Mouse (Mus musculus) mesoderm, embryonic 11.5 days (tissue): ENCODE data around the gene Dyx1c1.

Source experiments
- DNase-seq: peaks from one replicate; pipeline ENCODE4 v3.0.0-alpha.2; 2012; ENCODE audit warnings: low read depth, low spot score

Gene Dyx1c1

GRCm38 (mm10) chr9:72972984-72973383, 14.4 kb downstream of the Dyx1c1 start:
- DNase-seq, result no peak

GRCm38 (mm10) chr9:72974734-72975133, 16.1 kb downstream of the Dyx1c1 start:
- no peak for DNase-seq

DNA sequence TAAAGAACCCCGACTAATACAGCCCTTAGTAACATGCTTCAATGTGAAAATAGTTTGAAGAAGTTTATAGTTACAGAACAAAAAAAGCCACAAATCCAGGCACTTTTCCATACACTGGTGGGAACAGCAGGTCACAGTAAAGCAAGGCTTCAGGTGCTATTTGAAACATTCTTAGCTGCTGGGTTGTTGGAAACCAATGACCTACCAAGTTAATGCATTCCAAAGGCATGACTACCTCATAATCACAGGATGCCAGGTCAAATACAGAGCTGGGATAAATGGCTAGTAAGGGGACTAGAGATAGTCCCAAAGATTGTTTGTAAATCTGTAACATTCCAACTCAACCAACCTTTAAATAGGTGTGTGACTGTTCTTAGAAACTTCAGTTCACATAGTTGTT, 16.7 kb downstream of the Dyx1c1 start:
- DNase-seq, result no peak

GRCm38 (mm10) chr9:72983066-72983465, 24.5 kb downstream of the Dyx1c1 start:
- DNase-seq, result no peak

- DNase-seq, result peak; percentile 98
These were observed 26.9 kb downstream of the Dyx1c1 start, which contains the start of the genes Ccpg1os and Ccpg1 for GRCm38 (mm10) chr9:72985250-72986220. Gene Ccpg1os (minus strand): TSS chr9:72985382. Gene Ccpg1 (plus strand): TSS chr9:72985429.

DNA sequence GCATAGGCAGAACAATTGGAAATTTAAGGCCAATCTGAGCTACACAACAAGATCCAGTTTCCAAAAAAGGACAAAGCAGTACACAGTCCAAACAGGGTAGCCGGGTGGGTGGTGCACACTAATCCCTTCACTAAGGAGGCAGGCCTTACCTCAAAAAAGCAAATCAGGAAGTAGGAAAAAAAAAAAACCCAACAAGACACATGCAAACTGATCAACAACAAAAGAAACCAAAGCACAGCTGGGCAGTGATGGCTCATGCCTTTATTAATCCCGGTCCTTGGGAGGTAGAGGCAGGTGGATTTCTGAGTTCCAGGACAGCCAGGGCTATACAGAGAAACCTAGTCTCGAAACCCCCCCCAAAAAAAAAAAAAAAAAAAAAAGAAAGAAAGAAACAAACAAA, 29.1 kb downstream of the Dyx1c1 start:
- no peak for DNase-seq

GRCm38 (mm10) chr9:72988706-72989105, 30.1 kb downstream of the Dyx1c1 start:
- DNase-seq, result no peak

DNA sequence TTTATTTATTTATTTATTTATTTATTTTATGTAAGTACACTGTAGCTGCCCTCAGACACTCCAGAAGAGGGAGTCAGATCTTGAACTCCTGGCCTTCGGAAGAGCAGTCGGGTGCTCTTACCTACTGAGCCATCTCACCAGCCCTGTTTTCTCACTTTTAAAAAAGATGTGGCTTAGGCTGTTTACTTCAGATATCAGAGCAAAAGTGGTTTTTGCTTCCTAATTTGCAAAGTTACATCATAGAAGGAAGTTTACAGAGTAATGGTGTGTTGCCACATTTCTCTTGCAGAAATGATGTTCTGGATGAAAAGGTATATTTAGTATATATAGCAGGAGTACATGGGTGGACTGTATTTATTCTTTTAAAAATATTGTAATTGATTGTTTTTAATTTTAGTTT, 32.8 kb downstream of the Dyx1c1 start:
- no peak for DNase-seq

- DNase-seq, result no peak
These were observed 34.0 kb downstream of the Dyx1c1 start for GRCm38 (mm10) chr9:72992576-72992975.

GRCm38 (mm10) chr9:72996167-72996566, 37.6 kb downstream of the Dyx1c1 start:
- no peak for DNase-seq

DNA sequence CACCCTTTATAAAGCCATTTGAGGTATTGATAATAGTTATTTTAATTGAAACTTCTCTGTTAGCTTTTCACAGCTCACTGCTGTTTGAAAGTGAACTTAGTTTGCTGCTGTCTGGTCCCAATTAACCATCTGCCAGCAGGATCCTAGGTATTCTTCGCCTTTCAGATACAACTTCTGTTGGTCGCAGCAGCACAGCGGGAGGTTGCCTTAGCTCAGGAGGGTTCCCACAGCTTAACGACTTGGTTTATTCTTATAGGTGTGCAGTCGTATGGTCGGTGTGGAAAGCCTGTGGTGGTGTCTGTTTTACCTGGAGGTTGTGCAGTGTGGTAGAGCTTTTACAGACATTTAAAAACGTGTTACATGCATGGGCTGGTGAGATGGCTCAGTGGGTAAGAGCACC, 38.2 kb downstream of the Dyx1c1 start:
- no peak for DNase-seq

DNA sequence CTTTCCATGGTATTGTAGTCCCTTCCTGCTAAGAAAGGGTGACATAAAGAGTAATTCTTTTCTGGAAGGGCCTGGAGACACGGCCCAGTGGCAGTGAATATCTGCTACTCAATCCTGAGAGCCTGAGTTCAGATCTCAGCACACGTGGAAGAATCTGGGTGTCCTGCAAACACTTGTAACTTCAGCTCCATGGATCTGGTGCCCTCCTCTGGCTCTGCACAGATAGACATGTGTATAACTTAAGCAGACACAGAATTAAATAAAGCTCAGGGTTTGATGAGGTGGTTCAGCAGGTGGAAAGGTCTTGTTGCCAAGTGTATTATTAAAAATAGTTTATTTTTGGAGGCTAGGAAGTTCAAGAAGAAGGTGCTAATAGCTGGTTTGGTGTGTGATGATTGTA, 41.9 kb downstream of the Dyx1c1 start:
- DNase-seq, result no peak

GRCm38 (mm10) chr9:73001314-73002011, 42.9 kb downstream of the Dyx1c1 start:
- DNase-seq, result no peak

- DNase-seq, result no peak
These were observed 43.6 kb downstream of the Dyx1c1 start for GRCm38 (mm10) chr9:73002177-73002576.

- no peak for DNase-seq
These were observed 45.5 kb downstream of the Dyx1c1 start for GRCm38 (mm10) chr9:73004076-73004475.

- no peak for DNase-seq
These were observed 46.5 kb downstream of the Dyx1c1 start for GRCm38 (mm10) chr9:73005106-73005505.

DNA sequence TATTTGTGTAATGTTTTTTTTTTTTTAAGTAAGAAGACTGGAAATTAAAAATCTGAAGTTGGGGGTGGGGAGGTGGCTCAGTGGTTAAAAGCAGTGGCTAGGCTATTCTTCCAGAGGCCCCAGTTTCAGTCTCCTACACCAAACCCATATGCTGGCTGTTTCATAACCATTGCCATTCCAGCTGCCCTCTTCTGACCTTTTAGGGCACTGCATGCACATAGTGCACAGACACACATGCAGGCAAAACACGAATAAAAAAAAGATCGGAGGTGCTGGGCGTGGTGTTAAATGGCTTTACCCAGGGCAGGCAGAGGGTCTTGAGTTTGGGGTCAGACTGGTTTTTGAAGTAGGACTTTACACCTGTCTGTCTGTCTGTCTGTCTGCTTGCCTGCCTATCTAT, 47.6 kb downstream of the Dyx1c1 start:
- DNase-seq, result no peak

DNA sequence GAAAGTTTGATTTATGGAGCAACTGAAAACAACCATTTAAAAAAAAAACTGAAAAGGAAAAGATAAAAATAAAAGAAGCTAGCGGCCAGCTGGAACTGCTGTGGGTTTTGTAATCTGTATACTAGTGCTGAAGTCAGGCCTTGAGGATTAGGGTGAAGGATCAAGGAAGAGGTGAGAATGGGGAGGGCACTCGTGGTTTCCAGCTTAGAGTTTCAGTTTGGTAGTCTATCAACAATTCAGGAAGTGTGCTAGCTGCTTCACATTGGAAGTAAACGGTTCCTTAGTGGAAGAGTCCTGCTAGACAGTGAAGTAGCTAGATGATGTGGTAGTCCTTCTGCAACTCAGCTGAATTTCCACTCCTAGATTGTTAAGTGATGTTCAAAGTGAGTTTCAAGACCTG, 49.8 kb downstream of the Dyx1c1 start:
- DNase-seq, result no peak

GRCm38 (mm10) chr9:73012629-73013028, 54.0 kb downstream of the Dyx1c1 start:
- no peak for DNase-seq

- DNase-seq, result no peak
These were observed 56.1 kb downstream of the Dyx1c1 start for GRCm38 (mm10) chr9:73014724-73015123.

- DNase-seq, result no peak
These were observed 61.3 kb downstream of the Dyx1c1 start for GRCm38 (mm10) chr9:73019841-73020240.

GRCm38 (mm10) chr9:73020566-73021097, 62.0 kb downstream of the Dyx1c1 start:
- no peak for DNase-seq
